Mouse (Mus musculus): Measurements from ENCODE around the gene P2ry13. TPM values are rescaled to one million over a fixed set of nuclear protein-coding genes. Genes with fewer than 3 reads are reported as not detected.

P2ry13 gene
- polyA plus RNA-seq, 1 experiment from 2014 or later = 0.69 TPM

DNA sequence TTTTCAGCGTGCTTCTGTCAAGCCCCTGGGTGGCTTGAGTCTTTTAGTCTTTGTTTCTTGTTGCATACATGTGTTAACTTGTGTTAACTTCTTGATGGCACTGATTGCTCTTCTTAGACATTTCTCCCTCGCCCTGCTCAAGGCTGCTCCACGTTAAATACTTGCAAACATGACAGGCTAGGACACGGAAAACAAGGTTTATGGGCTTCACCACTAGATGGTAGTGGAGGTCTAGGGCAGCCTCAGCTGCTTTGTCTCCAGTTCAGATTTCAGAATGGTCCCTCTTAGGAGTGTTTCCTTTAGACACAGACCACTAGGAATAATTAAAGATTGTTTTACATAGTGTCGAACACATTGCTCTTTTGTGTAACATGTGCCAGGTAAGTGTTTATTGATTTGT, 35.4 kb downstream of the P2ry13 start:
- 22% methylated on average over 5 of the region's 5 CpGs for WGBS
- H3K36me3 ChIP-seq (ENCODE audit: insufficient read depth, low read length) = no peaks in the 10 kb centered on the region
- H3K9ac ChIP-seq (replicated peaks; ENCODE audit: low read length) = no peak overlapping the region
- H3K27me3 ChIP-seq (ENCODE audit: insufficient read depth, low read length) = no peaks in the 10 kb centered on the region
- H3K4me2 ChIP-seq (replicated peaks; ENCODE audit: low read depth, low read length) = no peak overlapping the region
- H3K4me1 ChIP-seq (ENCODE audit: insufficient read depth, low read length) = peaks cover 5% of the 10 kb centered on the region
- H3K27ac ChIP-seq (ENCODE audit: low read length) = no peak overlapping the region
- ATAC-seq (ENCODE audit: low FRiP score, low TSS enrichment) = peak; percentile 84; the same call in 1 of the 2 replicates
- no peak overlapping the region for H3K4me3 ChIP-seq (ENCODE audit: low read length)
- H3K9me3 ChIP-seq (ENCODE audit: low read length) = no peaks in the 10 kb centered on the region

DNA sequence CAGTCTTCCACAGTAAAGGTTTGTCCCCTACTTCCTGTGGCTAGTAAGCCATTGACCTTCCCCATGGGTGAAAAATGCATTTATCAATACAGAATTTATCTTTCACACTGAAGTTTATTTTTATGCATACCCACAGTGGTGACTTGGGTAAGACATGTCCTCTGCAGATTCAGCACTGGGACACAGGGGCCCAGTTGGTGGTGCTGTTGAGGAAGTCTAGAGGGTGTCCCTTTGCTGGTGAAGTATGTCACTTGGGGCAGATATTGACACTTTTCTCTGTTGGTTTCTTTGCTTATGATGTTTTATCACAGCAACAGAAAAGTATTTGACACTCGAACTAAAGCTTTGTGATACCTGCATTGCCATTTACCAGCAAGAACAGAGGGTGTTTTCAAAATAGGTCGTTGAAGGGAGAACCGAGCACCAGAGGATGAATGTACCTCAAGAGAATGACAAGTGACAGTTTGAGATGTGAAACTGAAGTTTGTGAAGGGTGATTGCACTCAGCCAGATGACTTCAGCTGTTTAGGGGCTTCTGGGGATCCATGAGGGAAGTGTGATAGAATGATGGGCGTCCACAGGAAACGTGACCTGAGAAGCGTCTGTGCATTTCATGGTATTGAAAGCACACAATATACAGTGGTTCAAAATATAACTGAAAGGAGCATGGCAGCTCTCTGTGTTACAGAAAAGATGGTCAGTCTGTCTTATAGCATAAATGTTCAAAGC, 36.1 kb downstream of the P2ry13 start:
- peaks cover 12% of the 10 kb centered on the region for H3K4me1 ChIP-seq (ENCODE audit: insufficient read depth, low read length)
- no peak overlapping the region for H3K4me2 ChIP-seq (replicated peaks; ENCODE audit: low read depth, low read length)
- ATAC-seq (ENCODE audit: low FRiP score, low TSS enrichment) = no peak
- no peak overlapping the region for H3K4me3 ChIP-seq (ENCODE audit: low read length)
- no peaks in the 10 kb centered on the region for H3K9me3 ChIP-seq (ENCODE audit: low read length)
- no peak overlapping the region for H3K9ac ChIP-seq (replicated peaks; ENCODE audit: low read length)
- no peak overlapping the region for H3K27ac ChIP-seq (ENCODE audit: low read length)
- WGBS = 76% methylated on average over 6 of the region's 6 CpGs
- no peaks in the 10 kb centered on the region for H3K27me3 ChIP-seq (ENCODE audit: insufficient read depth, low read length)
- no peaks in the 10 kb centered on the region for H3K36me3 ChIP-seq (ENCODE audit: insufficient read depth, low read length)

DNA sequence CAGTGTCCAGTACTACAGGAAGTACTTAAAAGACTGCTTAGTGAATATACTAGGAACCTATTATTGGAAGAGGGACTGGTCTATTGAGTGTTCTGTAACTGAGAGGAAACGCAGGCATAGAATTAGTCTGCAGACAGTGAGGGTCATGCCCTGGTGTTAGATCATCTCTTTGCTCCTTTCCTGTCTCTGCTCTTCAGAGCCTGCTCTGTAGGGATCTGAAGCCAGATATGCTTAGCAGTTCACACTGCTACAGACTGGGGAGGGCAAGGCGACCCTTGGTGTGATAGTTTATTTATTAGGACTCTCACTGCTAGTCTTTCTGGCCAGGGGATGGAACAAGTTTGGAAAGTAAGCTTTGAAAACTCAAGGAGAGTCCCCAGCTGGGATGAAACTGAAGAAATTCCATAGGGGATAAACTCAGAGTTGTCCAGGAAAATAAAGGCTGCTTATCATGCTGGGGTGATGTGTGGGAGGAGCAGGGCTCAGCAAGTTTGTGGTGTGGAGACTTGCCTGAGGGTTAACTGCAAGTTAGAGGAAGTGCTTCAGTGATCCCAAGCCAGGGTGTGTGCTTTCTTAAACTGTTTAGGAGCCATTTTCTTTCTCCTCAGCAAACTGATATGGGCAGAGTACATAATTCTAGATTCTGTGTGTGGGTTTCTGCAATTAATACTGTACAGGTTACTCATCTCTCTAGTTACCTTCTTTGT, 40.6 kb downstream of the P2ry13 start:
- no peaks in the 10 kb centered on the region for H3K27me3 ChIP-seq (ENCODE audit: insufficient read depth, low read length)
- 28% methylated on average over 2 of the region's 2 CpGs for WGBS
- no peak overlapping the region for H3K9ac ChIP-seq (replicated peaks; ENCODE audit: low read length)
- peak overlapping the region; percentile 29; the same call in 1 of the 2 replicates for H3K27ac ChIP-seq (ENCODE audit: low read length)
- no peak overlapping the region for H3K4me2 ChIP-seq (replicated peaks; ENCODE audit: low read depth, low read length)
- no peaks in the 10 kb centered on the region for H3K36me3 ChIP-seq (ENCODE audit: insufficient read depth, low read length)
- no peaks in the 10 kb centered on the region for H3K9me3 ChIP-seq (ENCODE audit: low read length)
- ATAC-seq (ENCODE audit: low FRiP score, low TSS enrichment) = peak; percentile 54
- H3K4me1 ChIP-seq (ENCODE audit: insufficient read depth, low read length) = peaks cover 12% of the 10 kb centered on the region
- no peak overlapping the region for H3K4me3 ChIP-seq (ENCODE audit: low read length)

DNA sequence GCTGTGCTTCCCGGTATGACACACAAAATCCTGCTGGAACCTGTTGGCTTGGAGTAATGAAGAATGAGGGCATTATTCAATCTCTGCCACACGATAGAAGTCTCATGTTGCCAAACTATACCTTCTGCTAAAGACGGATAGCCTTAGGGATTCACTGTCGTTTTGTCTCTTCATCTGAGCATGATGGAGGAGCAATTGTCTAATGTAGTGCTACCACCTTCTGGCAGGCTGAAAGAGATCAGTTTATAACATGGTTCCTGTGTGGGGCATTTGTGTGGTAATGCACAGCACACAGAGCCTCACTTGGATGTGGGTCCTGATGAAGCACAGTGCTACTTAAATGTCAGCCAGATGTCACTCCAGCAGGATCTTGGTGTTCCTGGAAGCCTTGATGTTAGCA, 41.5 kb downstream of the P2ry13 start:
- WGBS = 80% methylated on average over 4 of the region's 4 CpGs
- no peak overlapping the region for H3K27ac ChIP-seq (ENCODE audit: low read length)
- peaks cover 12% of the 10 kb centered on the region for H3K4me1 ChIP-seq (ENCODE audit: insufficient read depth, low read length)
- no peak overlapping the region for H3K4me3 ChIP-seq (ENCODE audit: low read length)
- no peaks in the 10 kb centered on the region for H3K9me3 ChIP-seq (ENCODE audit: low read length)
- H3K9ac ChIP-seq (replicated peaks; ENCODE audit: low read length) = no peak overlapping the region
- no peaks in the 10 kb centered on the region for H3K36me3 ChIP-seq (ENCODE audit: insufficient read depth, low read length)
- ATAC-seq (ENCODE audit: low FRiP score, low TSS enrichment) = no peak
- no peak overlapping the region for H3K4me2 ChIP-seq (replicated peaks; ENCODE audit: low read depth, low read length)
- H3K27me3 ChIP-seq (ENCODE audit: insufficient read depth, low read length) = no peaks in the 10 kb centered on the region

DNA sequence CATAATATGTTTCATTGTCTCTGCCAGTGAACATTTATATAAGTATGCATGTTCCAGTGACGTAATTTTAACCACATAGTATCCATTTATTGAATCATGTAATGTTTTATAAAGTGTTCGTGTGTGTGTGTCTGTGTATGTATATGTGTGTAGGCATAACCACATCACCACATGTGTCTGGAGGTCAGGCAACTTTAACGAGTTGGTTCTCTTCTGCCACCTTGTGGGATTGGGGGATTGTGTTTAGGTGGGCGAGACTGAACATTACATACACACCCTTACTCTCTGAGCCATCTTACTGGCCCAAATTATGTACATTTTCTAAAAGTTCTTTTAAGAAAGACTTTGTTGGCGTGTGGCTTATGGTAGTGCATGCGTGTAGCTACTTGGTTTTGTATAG, 42.2 kb downstream of the P2ry13 start:
- H3K27ac ChIP-seq (ENCODE audit: low read length) = no peak overlapping the region
- H3K9ac ChIP-seq (replicated peaks; ENCODE audit: low read length) = no peak overlapping the region
- H3K36me3 ChIP-seq (ENCODE audit: insufficient read depth, low read length) = no peaks in the 10 kb centered on the region
- no peak for ATAC-seq (ENCODE audit: low FRiP score, low TSS enrichment)
- H3K4me3 ChIP-seq (ENCODE audit: low read length) = no peak overlapping the region
- H3K4me1 ChIP-seq (ENCODE audit: insufficient read depth, low read length) = peaks cover 12% of the 10 kb centered on the region
- no peaks in the 10 kb centered on the region for H3K9me3 ChIP-seq (ENCODE audit: low read length)
- 91% methylated on average over 6 of the region's 6 CpGs for WGBS
- no peak overlapping the region for H3K4me2 ChIP-seq (replicated peaks; ENCODE audit: low read depth, low read length)
- no peaks in the 10 kb centered on the region for H3K27me3 ChIP-seq (ENCODE audit: insufficient read depth, low read length)

DNA sequence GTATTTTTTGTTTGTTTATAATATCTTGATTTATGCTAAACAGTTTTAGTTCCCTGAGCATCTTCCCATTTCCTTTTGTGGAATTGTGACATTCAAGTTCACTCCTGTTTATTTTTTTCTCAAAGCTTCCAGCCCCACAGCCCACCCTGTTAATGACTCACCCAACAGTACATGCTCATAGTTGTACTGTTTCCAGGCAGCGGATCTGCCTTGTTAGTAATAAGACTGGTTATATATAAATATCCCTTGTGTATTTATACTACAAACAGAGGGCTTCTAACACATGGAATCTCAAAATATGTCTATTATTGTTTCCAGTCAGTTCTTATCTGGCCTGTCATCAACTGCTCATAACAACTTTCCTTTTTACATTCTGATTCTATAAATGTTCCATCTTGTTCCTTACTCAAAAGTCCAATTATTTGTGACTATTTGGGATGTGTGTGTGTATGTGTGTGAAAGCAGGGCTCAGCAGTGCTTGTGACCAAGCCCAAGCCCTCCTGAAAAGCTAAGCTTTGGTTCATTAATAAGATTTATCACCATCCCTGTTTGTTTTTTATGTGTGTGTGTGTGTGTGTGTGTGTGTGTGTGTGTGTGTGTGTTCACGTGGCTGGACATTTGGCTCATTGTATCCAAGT, 43.1 kb downstream of the P2ry13 start:
- Histone ChIP-seq H3K4me2 (replicated peaks; ENCODE audit: low read depth, low read length) (no peak overlapping the region), H3K27me3 (ENCODE audit: insufficient read depth, low read length) (no peaks in the 10 kb centered on the region), H3K4me3 (ENCODE audit: low read length) (no peak overlapping the region), H3K9ac (replicated peaks; ENCODE audit: low read length) (no peak overlapping the region), H3K36me3 (ENCODE audit: insufficient read depth, low read length) (no peaks in the 10 kb centered on the region), H3K9me3 (ENCODE audit: low read length) (no peaks in the 10 kb centered on the region), H3K27ac (ENCODE audit: low read length) (no peak overlapping the region), H3K4me1 (ENCODE audit: insufficient read depth, low read length) (peaks cover 12% of the 10 kb centered on the region)
- ATAC-seq (ENCODE audit: low FRiP score, low TSS enrichment) = peak; percentile 61; the same call in 1 of the 2 replicates
- 38% methylated on average over 2 of the region's 2 CpGs for WGBS

DNA sequence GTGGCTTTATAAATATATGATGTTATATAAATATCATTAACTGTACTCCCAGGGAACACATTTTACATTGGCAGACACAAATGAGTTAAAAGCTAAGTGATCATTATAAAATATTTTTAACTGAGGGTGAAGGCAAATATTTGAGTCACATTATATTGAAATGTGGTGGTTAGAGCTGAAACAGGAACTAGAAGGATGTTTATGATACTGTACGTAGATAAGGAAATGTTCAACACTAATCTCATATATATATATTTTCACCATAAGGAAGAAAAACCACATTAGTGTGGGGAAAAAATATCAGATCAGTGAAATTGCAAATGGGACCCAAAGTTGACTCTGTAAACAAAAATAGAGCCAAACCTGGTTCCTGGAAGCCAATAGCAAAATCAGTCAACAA, 50.2 kb downstream of the P2ry13 start:
- no peaks in the 10 kb centered on the region for H3K27me3 ChIP-seq (ENCODE audit: insufficient read depth, low read length)
- WGBS = 83% methylated on average over 1 of the region's 1 CpGs

More for the DNA sequence above, 50.2 kb downstream of the P2ry13 start:
- H3K9me3 ChIP-seq (ENCODE audit: low read length) = no peaks in the 10 kb centered on the region
- ATAC-seq (ENCODE audit: low FRiP score, low TSS enrichment) = no peak
- H3K4me1 ChIP-seq (ENCODE audit: insufficient read depth, low read length) = no peaks in the 10 kb centered on the region
- no peak overlapping the region for H3K4me2 ChIP-seq (replicated peaks; ENCODE audit: low read depth, low read length)
- no peak overlapping the region for H3K27ac ChIP-seq (ENCODE audit: low read length)
- H3K4me3 ChIP-seq (ENCODE audit: low read length) = no peak overlapping the region
- no peaks in the 10 kb centered on the region for H3K36me3 ChIP-seq (ENCODE audit: insufficient read depth, low read length)
- no peak overlapping the region for H3K9ac ChIP-seq (replicated peaks; ENCODE audit: low read length)

Other genes with a start within 250 kb of the P2ry13 start
- 2.1 and 2.3 TPM in 2 replicates for gene Med12l, start 205.1 kb downstream of the P2ry13 start, polyA plus RNA-seq (2015; fragmentation: Nextera tagmentation; extraction: Ambion mirVana)
- 0.67 and 0.80 TPM in 2 replicates for gene Gpr171, start 109.1 kb downstream of the P2ry13 start, polyA plus RNA-seq (2015; fragmentation: Nextera tagmentation; extraction: Ambion mirVana)
- 3.8 and 5.0 TPM in 2 replicates for gene P2ry14, start 57.3 kb downstream of the P2ry13 start, polyA plus RNA-seq (2015; fragmentation: Nextera tagmentation; extraction: Ambion mirVana)
- gene Gpr87, start 15.8 kb downstream of the P2ry13 start, polyA plus RNA-seq (2015; fragmentation: Nextera tagmentation; extraction: Ambion mirVana) = 0.24 TPM in 1 of 2 replicates, not detected in the other
- gene P2ry12, start 52.0 kb upstream of the P2ry13 start, polyA plus RNA-seq (2015; fragmentation: Nextera tagmentation; extraction: Ambion mirVana) = 0.62 and 1.1 TPM in 2 replicates
- gene Igsf10, start 133.5 kb upstream of the P2ry13 start, polyA plus RNA-seq (2015; fragmentation: Nextera tagmentation; extraction: Ambion mirVana) = 2.7 and 3.0 TPM in 2 replicates